Mouse (Mus musculus): ENCODE data around the gene Tldc1. TPM values are rescaled to one million over a fixed set of nuclear protein-coding genes. Genes with fewer than 3 reads are reported as not detected.

Gene Tldc1
- total RNA-seq, 2 experiments from 2014 or later = 4.1 to 4.3 TPM

DNA sequence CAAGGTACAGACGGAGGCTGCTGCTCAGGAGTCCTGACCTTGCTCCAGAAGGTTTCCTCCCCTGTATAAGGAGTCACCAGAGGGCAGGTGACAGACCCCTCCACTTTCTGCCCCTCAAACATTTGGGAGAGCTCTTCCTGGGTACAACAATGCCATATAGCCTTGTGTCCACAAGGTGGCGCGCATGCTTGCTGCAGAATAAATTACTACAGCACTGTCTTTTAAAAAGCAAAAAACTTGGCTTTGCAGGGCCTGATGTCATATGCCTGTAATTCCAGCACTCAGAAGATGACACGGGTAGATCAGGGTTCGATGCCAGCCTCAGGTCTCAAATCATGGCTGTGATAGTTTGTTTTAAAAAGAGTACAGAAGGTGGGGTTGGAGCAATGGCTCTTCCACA is 4.5 kb upstream of the Tldc1 start:
- DNase-seq = peak; percentile 81
- intact Hi-C loops (cut with DNase I; ENCODE audit: low total_unique reads) = loop anchor here (2.0 to 10.0 kb wide), 3 partner anchors 64 to 302 kb away; no protein-coding TSS in a partner anchor

DNA sequence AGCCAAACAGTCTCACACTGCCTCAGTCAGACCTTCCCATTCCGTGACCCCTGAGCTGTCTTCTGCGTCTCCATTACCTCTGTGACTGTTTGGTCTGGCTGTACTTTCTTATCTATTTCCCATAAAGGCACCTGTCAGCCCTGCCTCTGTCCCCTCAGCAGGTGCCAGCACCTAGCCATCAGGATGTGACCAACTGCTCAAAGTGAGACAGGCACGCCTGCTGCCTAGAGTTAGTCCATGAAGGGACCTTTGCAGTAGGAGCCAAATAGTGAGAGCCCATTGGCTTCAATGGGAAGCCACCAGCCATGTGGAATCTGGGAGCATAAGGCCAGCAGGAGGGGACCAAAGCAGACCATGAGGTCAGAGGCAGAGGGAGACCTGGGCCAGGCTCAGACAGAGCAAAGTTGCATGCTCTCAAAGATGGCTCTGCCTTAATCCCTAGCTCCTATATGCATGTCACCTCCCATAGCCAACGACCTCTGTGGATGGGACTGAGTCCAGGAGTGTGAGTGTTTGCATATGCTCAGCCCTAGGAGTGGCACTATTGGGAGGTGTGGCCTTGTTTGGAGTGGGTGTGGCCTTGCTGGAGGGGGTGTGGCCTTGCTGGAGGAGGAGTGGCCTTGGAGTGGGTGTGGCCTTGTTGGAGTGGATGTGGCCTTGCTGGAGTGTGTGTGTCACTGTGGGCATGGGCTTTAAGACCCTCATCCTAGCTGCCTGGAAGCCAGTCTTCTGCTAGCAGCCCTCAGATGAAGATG is 3.0 kb upstream of the Tldc1 start:
- intact Hi-C loops (cut with DNase I; ENCODE audit: low total_unique reads) = loop anchor here (5.0 to 10.0 kb wide), 2 partner anchors 146 to 304 kb away; no protein-coding TSS in a partner anchor
- DNase-seq = no peak

DNA sequence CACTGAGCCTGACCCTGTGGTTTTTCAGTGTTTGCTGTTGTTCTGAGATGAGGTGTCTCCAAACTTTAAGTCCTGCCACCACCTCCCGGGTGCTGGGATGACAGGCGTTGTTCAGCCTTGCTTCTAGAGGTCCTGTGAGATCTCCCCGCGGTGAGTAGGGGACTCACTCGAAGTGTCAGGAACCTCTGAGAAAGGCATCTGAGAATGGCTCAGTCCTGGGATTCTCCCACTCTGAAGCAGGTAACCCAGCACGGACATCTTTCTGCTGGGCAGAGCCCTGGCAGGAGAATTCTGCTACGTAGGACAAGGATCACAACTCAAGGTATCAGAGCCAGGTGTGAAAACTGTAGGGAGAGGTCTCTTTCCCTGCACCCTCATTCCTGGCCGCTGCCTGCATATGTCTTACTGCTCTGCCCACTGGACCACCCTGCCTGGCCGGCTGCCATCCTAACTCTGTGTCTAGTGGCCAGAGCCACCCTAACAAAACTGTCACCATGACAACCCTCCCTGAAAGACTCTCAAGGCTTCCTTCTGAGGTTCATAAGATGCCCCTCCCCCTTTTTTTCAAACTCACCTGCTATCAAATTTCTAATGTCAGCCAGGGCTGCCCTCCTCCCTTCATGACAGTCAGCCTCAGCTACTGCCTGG is 2.3 kb upstream of the Tldc1 start:
- DNase-seq = no peak
- intact Hi-C loops (cut with DNase I; ENCODE audit: low total_unique reads) = loop anchor here (5.0 to 10.0 kb wide), 2 partner anchors 147 to 304 kb away; no protein-coding TSS in a partner anchor

DNA sequence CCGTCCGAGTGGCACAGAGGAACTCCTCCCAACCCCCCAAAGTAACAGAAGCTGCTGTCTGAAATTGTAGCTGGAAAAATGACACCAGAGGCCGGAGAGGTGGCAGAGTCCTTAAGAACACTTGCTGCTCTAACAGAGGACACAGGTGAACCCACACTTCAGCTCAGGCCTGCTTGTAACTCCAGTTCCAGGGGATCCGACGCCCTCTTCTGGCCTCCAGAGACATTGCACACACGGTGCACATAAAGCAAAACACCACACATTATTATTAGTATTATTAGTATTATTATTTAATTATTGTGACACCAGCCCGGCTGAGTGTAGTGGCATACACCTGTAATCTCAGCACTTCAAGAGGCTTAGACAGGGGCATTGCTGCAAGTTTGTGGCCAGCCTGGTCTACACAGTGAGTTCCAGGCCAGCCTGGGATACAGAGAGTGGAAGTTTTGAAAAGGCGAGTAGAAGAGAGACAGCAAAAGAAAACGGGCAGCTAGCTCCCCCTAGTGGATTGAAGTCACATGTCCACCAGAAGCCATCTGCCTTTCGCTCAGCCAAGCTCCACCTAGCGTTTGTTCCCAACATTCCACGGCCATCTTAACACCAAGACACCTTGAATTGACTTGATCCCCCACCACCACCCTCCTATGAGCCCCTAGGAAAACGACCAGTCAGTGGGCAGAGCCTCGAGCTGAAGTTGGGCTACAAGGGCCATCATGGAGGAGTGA is 959 bp upstream of the Tldc1 start:
- peak; percentile 77 for DNase-seq
- intact Hi-C loops (cut with DNase I; ENCODE audit: low total_unique reads) = loop anchor here (2.0 kb wide), 1 partner anchor 92 kb away; no protein-coding TSS in a partner anchor

DNA sequence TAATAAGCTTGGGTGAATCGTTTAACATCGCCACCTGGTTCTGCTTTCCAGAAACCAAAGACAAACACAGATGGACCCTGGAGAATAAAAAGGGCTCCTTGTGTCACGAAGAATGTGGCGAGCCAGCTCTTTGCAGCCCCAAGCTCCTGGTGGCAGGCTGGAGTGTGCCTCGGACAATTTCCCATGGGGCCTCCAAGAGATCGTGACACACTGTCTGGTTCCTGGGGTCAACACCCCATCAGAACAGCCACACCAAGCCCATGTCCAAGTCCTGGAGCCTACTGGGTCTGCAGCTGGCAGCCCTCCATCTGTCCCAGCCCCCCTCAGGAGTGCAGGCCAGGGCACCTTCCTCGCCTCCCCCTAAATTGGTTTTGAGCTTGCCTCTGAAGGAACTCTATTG is 451 bp downstream of the Tldc1 start:
- intact Hi-C loops (cut with DNase I; ENCODE audit: low total_unique reads) = loop anchor here (2.0 kb wide), 1 partner anchor 91 kb away; no protein-coding TSS in a partner anchor
- DNase-seq = no peak

DNA sequence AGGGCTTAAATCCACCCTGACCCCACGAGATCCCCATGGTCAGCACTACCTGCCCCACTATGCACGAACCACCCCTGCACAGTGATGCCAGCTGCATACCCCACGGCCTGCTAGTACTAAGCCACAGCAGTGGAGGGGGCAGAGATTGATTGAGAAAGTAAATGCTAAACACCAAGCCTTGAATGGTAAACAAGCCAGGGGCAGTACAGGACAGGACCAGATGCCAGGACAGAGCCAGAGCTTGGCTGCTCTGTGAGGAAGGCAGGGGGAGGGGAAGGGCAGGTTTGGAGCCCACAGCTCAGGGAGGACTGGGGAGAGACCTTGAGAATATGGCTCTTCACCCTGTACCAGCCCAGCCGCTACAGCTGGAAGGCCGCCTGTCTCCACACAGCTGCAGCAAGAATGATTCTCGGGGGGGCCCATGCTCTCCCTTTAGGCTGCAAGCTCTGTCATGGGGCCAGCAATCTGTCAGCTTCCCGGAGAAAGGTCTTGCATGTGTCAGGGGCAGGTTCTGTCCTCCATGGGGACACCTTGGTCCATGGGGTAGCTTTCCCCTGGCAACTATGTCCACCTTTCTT is 1.5 kb downstream of the Tldc1 start:
- DNase-seq = no peak
- intact Hi-C loops (cut with DNase I; ENCODE audit: low total_unique reads) = no loop called here

DNA sequence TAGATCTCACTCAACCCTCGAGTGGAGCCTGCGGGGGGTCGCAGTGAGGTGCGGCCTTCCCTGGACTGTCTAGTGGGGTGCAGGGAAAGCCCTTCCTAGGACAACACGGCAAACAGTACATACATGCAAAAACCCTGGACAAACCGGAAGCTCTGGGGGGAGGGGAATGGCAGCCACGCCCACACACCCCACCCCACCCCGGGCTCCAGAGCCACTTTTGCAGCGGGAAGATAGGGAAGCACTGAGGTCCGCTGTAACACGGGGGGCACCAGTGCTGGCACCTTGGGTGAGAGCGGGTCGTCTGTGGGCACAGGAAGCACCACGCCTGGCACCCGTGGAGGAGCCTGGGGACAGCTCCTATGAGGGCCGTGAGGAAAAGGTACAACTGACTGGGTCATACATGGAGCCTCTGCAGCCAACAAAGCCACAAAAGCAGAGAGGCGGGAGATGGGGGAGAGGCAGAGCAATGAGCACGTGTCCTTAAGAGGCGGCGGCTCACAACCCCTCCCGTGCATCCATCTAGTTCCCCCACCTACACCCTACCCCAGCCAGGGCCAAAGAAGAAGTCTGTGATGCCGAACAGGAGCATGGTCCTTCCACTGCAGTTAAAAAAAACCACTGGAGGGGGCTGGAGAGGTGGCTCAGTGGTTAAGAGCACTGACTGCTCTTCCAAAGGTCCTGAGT is 12.3 kb downstream of the Tldc1 start:
- intact Hi-C loops (cut with DNase I; ENCODE audit: low total_unique reads) = no loop called here

DNA sequence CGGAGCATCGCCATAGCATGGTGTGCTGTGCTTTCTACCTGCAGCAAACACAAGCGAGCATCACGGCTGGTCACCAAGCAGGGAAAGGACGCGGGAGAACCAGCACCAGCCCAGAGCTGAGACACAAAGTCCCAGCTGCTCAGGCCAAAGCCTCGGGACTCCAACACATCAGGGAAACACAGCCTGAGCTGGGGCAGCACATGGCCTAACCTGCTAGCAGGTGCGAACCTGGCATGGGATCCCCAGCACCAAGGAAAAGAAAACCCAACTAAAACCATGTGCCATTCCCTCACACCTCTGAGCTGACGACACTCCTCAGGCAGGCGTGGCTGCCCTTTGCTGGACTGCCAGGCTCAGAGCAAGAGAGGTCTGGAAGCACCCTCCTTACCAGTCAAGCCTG is 12.9 kb downstream of the Tldc1 start:
- intact Hi-C loops (cut with DNase I; ENCODE audit: low total_unique reads) = no loop called here
- no peak for DNase-seq

More for the DNA sequence above, 12.3 kb downstream of the Tldc1 start:
- DNase-seq = no peak

DNA sequence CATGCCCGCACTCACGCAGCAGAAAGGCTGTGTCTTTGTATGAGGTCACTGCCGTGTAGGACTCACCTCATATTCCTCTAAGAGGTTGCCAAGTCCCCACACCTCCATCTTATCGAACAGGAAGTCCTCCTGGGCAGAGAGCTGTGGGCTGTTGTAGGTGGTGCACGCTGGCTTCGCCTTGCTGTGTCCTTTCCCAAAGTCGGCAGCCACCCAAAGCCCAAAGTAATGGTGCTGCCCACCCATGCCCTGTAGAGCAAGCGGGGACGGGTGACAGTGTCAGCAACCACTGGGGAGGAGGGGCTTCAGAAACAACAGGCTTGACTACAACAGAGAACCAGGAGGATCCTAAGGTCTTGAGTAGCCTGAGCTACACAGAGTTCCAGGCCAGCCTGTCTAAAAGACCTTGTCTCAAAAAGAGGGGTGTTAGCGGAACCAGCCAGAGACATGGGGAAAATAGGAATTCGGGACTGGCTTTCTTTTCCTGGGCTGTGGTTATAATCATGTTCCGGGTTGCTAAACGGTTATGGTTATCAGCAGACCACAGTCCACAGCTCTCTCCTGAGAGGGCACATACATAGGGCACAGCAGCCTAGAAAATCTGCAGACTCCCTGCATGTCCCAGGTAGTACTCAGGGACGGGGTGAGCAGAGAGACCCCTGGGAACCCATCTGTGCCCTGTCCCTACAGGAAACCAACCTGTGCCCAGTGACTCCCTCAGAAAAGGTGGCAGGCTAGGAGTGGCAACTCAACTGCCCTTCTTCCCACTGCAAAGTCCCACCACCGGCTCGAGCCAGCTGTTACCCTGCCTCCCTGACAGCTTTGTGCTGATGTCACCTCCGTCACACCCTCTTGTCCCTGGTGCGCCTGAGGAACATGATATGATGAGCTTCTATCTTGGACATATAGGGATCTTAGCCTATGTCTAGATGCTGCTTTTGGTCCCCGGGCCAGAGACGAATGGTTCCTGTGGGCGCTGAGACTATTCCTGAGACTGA is 15.7 kb downstream of the Tldc1 start:
- intact Hi-C loops (cut with DNase I; ENCODE audit: low total_unique reads) = no loop called here
- DNase-seq = no peak

DNA sequence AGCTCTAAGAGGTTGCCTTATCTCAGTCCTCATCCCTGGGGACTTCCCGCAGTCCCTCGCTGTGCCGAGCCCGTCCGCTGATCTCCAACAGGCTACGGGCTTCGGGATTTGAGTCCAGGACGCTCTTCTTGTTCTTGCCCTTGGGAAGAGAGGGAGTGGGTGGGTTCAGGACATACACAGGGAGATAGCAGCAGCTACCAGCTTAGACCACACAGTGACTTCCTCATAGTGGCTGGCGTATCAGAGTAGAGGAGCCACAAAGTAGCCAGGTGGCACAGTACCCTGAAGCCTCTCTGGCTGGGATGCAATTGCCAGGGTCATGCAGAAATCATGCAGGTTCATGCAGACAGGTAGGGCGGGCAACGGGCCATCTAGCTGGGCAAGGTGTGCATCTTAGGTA is 16.5 kb downstream of the Tldc1 start:
- no peak for DNase-seq

DNA sequence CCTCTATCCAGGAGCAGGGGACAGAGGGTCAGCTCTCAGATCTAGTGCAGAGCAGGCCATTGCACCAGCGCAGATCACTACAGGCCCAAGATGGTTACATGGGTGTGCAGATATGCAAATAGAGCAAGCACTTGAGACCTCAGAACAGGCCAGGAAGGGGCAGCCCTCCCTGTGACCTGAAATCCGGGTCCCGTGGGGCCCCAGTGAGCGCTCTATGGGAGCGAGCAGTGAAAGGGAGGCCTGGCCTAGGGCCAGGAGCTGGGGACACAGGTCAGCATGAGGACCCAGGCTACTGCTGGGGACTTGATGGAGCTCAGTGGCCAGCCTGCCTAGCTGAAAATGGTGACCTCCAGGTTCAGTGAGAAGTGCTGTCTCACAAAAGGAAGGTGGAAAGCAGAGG is 21.7 kb downstream of the Tldc1 start:
- DNase-seq = no peak
- intact Hi-C loops (cut with DNase I; ENCODE audit: low total_unique reads) = no loop called here

More for the DNA sequence above, 16.5 kb downstream of the Tldc1 start:
- intact Hi-C loops (cut with DNase I; ENCODE audit: low total_unique reads) = no loop called here

DNA sequence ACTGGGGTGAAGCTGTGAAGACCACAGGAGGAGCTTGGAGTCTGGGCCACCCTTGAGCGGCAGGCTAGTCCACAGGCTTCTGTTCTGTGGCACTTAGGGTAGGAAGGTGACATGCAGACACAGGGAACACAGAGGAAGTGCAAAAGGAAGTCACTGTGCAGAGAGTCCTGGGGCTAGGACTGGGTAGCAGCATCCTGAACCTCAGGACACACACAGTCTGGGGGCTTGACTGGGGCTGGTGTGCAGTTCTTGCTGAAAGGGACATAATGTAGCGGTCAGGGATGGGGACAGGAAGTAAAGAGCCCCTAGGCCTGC is 22.1 kb downstream of the Tldc1 start:
- intact Hi-C loops (cut with DNase I; ENCODE audit: low total_unique reads) = no loop called here
- DNase-seq = no peak

DNA sequence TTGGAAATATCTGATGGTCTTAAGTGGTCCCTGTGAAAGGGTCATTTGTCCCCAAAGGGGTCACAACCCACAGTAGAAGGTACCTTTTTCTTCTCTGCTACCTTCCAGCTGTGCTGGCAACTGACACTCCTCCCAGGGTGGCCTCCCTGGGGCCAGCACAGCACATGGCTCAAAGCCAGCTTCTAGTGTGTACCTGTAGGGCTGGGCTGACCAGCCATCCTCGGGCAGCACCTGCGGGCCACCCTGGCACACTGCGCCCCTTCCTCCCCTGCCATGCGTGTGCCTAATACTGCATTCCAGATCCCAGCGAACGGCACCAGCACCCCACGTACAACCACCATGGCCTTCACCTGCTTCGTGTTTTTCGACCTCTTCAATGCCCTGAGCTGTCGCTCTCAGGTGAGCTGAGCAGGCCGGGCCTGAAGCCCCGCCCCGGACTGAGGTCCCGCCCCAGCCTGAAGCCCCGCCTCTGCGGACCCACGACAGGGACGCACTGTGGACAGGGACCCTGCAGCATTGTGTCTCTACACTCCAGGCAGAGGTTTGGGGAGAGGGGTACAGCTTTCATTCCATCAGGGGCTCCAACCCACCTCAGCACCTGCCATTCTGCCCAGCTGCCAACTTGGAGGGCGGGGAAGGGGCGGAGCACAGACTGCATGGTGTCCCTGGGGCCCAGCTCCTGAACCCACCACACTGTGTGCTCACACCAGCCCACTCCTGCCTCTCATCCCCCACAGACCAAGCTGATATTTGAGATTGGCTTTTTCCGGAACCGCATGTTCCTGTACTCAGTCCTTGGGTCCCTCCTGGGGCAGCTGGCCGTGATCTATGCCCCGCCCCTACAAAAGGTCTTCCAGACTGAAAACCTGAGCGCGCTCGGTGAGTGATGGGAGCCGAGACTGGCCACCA is 22.7 kb downstream of the Tldc1 start:
- DNase-seq = no peak
- intact Hi-C loops (cut with DNase I; ENCODE audit: low total_unique reads) = no loop called here

DNA sequence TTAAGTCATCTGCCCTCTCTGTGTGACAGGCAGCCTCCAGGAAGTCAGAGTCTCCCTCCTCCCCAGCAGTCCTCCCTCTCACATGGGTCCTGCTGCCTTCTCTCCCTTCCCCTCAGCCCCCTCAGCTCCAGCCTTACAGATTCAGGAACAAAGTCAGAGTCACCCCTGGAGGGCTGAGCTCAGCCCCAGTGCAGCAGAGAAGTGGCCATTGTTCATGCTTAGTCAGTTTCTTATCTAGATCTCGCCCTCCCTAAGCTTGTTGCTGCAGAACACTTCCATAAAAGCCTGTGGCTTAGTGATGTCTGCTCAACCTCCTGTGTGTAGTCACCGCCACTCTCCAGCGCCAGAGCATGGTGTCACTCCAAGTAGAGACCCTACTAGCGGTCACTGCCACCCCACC is 33.6 kb downstream of the Tldc1 start:
- DNase-seq = no peak
- intact Hi-C loops (cut with DNase I; ENCODE audit: low total_unique reads) = loop anchor here (5.0 kb wide), 1 partner anchor 42 kb away; the partner anchor contains the start of gene Atp2c2

DNA sequence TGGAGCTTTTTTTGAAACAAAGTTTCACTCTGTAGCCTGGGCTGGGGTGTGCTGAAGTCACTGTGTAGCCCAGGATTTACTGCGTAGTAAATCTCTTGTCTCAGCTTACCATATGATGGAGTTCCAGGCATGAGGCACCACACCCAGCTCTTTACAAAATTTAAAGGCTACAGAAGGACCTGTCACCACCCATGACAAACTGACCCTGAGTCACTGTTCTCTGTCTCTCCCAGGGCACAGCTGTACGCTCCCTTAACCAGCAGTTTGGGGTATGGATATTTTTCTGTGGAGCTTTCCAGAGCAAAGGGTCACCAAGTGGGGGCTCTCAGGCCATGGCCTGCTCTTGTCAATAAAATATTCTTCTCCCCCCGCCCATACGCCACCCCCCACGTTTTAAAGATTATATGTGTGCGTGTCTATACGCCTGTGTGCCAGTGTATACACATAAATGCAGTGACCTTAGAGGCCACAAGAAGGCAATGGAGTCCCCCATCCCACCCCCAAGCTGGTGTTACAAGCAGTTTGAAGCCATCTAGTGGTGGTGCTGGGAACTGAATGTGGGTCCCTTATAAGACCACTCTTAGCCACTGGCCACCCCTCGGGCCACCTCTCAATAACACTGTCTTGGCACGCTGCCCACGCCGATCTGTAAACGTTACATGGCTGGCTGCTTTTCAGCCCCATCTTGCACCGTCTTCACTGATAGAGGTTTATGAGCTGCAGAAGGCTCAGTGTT is 34.8 kb downstream of the Tldc1 start:
- intact Hi-C loops (cut with DNase I; ENCODE audit: low total_unique reads) = no loop called here
- DNase-seq = peak; percentile 48

DNA sequence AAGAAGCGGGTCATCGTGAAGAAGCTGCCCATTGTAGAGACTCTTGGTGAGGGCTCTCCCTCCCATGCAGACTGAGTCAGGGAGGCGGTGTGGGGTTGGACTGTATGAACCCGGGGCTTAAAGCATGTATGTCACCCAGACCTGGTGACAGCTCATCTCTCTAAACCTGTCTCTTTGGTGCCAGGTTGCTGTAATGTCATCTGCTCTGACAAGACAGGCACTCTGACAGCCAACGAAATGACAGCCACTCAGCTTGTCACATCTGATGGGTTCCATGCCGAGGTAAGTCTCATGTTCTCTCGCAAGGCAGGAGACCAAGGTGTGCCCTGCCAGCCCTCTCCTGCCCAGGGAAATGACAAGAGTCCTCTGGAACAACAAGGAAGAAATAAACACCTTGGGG is 35.8 kb downstream of the Tldc1 start:
- no peak for DNase-seq
- intact Hi-C loops (cut with DNase I; ENCODE audit: low total_unique reads) = no loop called here

DNA sequence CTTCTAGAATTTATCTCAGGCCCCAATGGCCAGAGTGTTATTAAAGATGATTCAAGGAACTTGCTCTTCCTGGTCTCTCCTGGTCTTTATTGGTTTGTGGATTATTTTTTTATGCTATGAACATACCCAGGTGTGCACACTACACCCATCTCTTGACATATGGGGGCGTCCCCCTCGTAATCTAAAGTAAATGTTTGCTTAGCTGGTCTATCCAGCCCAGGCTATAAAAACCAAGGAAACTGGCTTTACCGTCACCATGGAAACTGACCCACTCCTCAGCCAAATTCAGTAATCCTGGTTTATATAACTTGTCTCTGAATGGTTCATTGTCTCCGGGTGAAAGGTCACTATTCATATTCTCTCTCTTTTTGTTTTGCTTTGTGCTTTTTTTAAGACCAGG is 37.6 kb downstream of the Tldc1 start:
- intact Hi-C loops (cut with DNase I; ENCODE audit: low total_unique reads) = no loop called here
- no peak for DNase-seq

All from gastrocnemius, postnatal 14 days (tissue).